Comparison of ENCODE assay signal across 12 mouse cellular contexts in genomic region chr7:136825647-136826046, GRCm38 (mm10).
DNase-seq lines count a peak whose midpoint lies in the region; ATAC-seq and TF ChIP-seq lines count a peak whose summit lies in the region.
"Had no signal": no experiment of that assay in that cellular context is flagged by ENCODE, and none has a peak within 500 bp of the region (broad histone marks: within the 10 kb centered on the region; RNA-seq: fewer than 3 reads in every experiment).

No protein-coding gene starts in this region.

- 0 out of 2 replicates have a peak overlapping the region, but pooled peaks have one; percentile 15 for H3K27ac ChIP-seq in hindbrain, postnatal 0 days
- H3K27ac ChIP-seq in neural tube, embryonic 15.5 days (replicated peaks), result peak overlapping the region; percentile 60; the same call in 1 of the 2 replicates
- H3K27ac ChIP-seq: liver, embryonic 14.5 days had no signal

- 0 out of 2 replicates have a peak overlapping the region, but pooled peaks have one; percentile 28 for H3K9ac ChIP-seq in hindbrain, postnatal 0 days (replicated peaks; ENCODE audit: low read length)
- H3K9ac ChIP-seq in neural tube, embryonic 15.5 days (replicated peaks), result peak overlapping the region; percentile 6; the same call in 1 of the 2 replicates
- H3K9ac ChIP-seq: liver, embryonic 14.5 days had no signal

- peak; percentile 79 for DNase-seq in heart, adult 11 months
- DNase-seq in heart, adult 8-10 months (ENCODE audit: low spot score), result no peak
- DNase-seq in retina, embryonic 14.5 days (ENCODE audit: low spot score), result peak; percentile 38
- no peak for DNase-seq in retina, postnatal 1 day
- DNase-seq in hindbrain, postnatal 0 days (ENCODE audit: low spot score), result peak; percentile 32
- no peak for DNase-seq in ovary, postnatal 36 days (ENCODE audit: low spot score)
- no peak for DNase-seq in urinary bladder, adult 2 months (ENCODE audit: low spot score)
- DNase-seq: cerebellum, adult 9-10 months; kidney, postnatal 14 days had no signal

- no peak for ATAC-seq in hindbrain, postnatal 0 days
- ATAC-seq in neural tube, embryonic 15.5 days (ENCODE audit: low FRiP score), result no peak

- 13% methylated on average over 16 of the region's 16 CpGs for WGBS in hindbrain, postnatal 0 days
- WGBS in neural tube, embryonic 15.5 days, result 12% methylated on average over 16 of the region's 16 CpGs

- H3K27me3 ChIP-seq in hindbrain, postnatal 0 days (ENCODE audit: insufficient read depth, low read length), result no peaks in the 10 kb centered on the region
- no peaks in the 10 kb centered on the region for H3K27me3 ChIP-seq in neural tube, embryonic 15.5 days (replicated peaks)

- H3K4me2 ChIP-seq in hindbrain, postnatal 0 days (ENCODE audit: low read depth, low read length), result peak overlapping the region; percentile 48
- H3K4me2 ChIP-seq in neural tube, embryonic 15.5 days, result peak overlapping the region; percentile 50

- no peak for TF ChIP-seq CTCF in hindbrain, postnatal 0 days (IDR thresholded peaks at IDR 0.05; ENCODE audit: low read depth)

- H3K36me3 ChIP-seq in hindbrain, postnatal 0 days (ENCODE audit: insufficient read depth, low read length), result no peaks in the 10 kb centered on the region
- no peaks in the 10 kb centered on the region for H3K36me3 ChIP-seq in neural tube, embryonic 15.5 days

- peak overlapping the region; percentile 19; the same call in 1 of the 2 replicates for H3K4me3 ChIP-seq in hindbrain, postnatal 0 days (ENCODE audit: low read length)
- peak overlapping the region; percentile 17 for H3K4me3 ChIP-seq in neural tube, embryonic 15.5 days (replicated peaks)
- H3K4me3 ChIP-seq: myocyte had no signal

- peaks cover 5% of the 10 kb centered on the region; the same call in 1 of the 2 replicates for H3K4me1 ChIP-seq in hindbrain, postnatal 0 days (ENCODE audit: insufficient read depth, low read length)
- H3K4me1 ChIP-seq in neural tube, embryonic 15.5 days, result peaks cover 39% of the 10 kb centered on the region

- no peaks in the 10 kb centered on the region for H3K9me3 ChIP-seq in hindbrain, postnatal 0 days (ENCODE audit: low read length)
- H3K9me3 ChIP-seq in neural tube, embryonic 15.5 days (replicated peaks), result no peaks in the 10 kb centered on the region

Comparison
In these comparisons a context has a peak if more than half of its experiments do, and no peak if none do; other contexts are left out.
1. DNase-seq: peak in heart, adult 11 months (single experiment), retina, embryonic 14.5 days (single experiment) and hindbrain, postnatal 0 days (single experiment); none in heart, adult 8-10 months (single experiment), retina, postnatal 1 day (single experiment), ovary, postnatal 36 days (single experiment) and urinary bladder, adult 2 months (single experiment).